Mouse (Mus musculus): ENCODE results near the gene Tmco4.

Tmco4 gene

GRCm38 (mm10) chr4:139018388-139018787 lies 45.7 kb downstream of the Tmco4 start:
- DNase-seq (ENCODE audit: inconsistent age in 2 of 2, low spot score in 1 of 2) = no peak

- DNase-seq (ENCODE audit: inconsistent age in 2 of 2, low spot score in 1 of 2) = no peak
Measured at GRCm38 (mm10) chr4:139018976-139019375, 46.3 kb downstream of the Tmco4 start.

GRCm38 (mm10) chr4:139019413-139019812 lies 46.7 kb downstream of the Tmco4 start:
- DNase-seq (ENCODE audit: inconsistent age in 2 of 2, low spot score in 1 of 2) = no peak

- DNase-seq (ENCODE audit: inconsistent age in 2 of 2, low spot score in 1 of 2) = peak; percentile 46 to 76
Measured at GRCm38 (mm10) chr4:139020385-139020784, 47.7 kb downstream of the Tmco4 start.

- peak in 1 of 2 experiments; percentile 48 for DNase-seq (ENCODE audit: inconsistent age in 2 of 2, low spot score in 1 of 2)
Measured at GRCm38 (mm10) chr4:139024379-139024778, 51.7 kb downstream of the Tmco4 start.

GRCm38 (mm10) chr4:139030675-139031074 lies 58.0 kb downstream of the Tmco4 start:
- DNase-seq (ENCODE audit: inconsistent age in 2 of 2, low spot score in 1 of 2) = no peak

- DNase-seq (ENCODE audit: inconsistent age in 2 of 2, low spot score in 1 of 2) = no peak
Measured at GRCm38 (mm10) chr4:139032521-139032920, 59.8 kb downstream of the Tmco4 start.

- DNase-seq (ENCODE audit: inconsistent age in 2 of 2, low spot score in 1 of 2) = no peak
Measured at GRCm38 (mm10) chr4:139033263-139034009, 60.7 kb downstream of the Tmco4 start.

- DNase-seq (ENCODE audit: inconsistent age in 2 of 2, low spot score in 1 of 2) = no peak
Measured at GRCm38 (mm10) chr4:139034010-139034367, 61.3 kb downstream of the Tmco4 start.

GRCm38 (mm10) chr4:139034540-139034939 lies 61.9 kb downstream of the Tmco4 start:
- no peak for DNase-seq (ENCODE audit: inconsistent age in 2 of 2, low spot score in 1 of 2)

GRCm38 (mm10) chr4:139034942-139035341 lies 62.3 kb downstream of the Tmco4 start:
- DNase-seq (ENCODE audit: inconsistent age in 2 of 2, low spot score in 1 of 2) = no peak

- no peak for DNase-seq (ENCODE audit: inconsistent age in 2 of 2, low spot score in 1 of 2)
Measured at GRCm38 (mm10) chr4:139035799-139036198, 63.1 kb downstream of the Tmco4 start.

GRCm38 (mm10) chr4:139037795-139038607 lies 65.3 kb downstream of the Tmco4 start:
- DNase-seq (ENCODE audit: inconsistent age in 2 of 2, low spot score in 1 of 2) = peak; percentile 60 to 85

- DNase-seq (ENCODE audit: inconsistent age in 2 of 2, low spot score in 1 of 2) = peak in 1 of 2 experiments; percentile 31
Measured at GRCm38 (mm10) chr4:139040084-139040839, 67.6 kb downstream of the Tmco4 start.

- DNase-seq (ENCODE audit: inconsistent age in 2 of 2, low spot score in 1 of 2) = no peak
Measured at GRCm38 (mm10) chr4:139042611-139043010, 69.9 kb downstream of the Tmco4 start.

- no peak for DNase-seq (ENCODE audit: inconsistent age in 2 of 2, low spot score in 1 of 2)
Measured at GRCm38 (mm10) chr4:139043600-139043999, 70.9 kb downstream of the Tmco4 start.

- no peak for DNase-seq (ENCODE audit: inconsistent age in 2 of 2, low spot score in 1 of 2)
Measured at GRCm38 (mm10) chr4:139044566-139044965, 71.9 kb downstream of the Tmco4 start.

- no peak for DNase-seq (ENCODE audit: inconsistent age in 2 of 2, low spot score in 1 of 2)
Measured at GRCm38 (mm10) chr4:139046354-139046753, 73.7 kb downstream of the Tmco4 start.

GRCm38 (mm10) chr4:139048518-139048917 lies 75.8 kb downstream of the Tmco4 start:
- DNase-seq (ENCODE audit: inconsistent age in 2 of 2, low spot score in 1 of 2) = no peak

GRCm38 (mm10) chr4:139052796-139053195 lies 80.1 kb downstream of the Tmco4 start:
- DNase-seq (ENCODE audit: inconsistent age in 2 of 2, low spot score in 1 of 2) = no peak

- DNase-seq (ENCODE audit: inconsistent age in 2 of 2, low spot score in 1 of 2) = peak; percentile 47 to 78
Measured at GRCm38 (mm10) chr4:139053391-139053790, 80.7 kb downstream of the Tmco4 start.

Measured in adrenal gland, adult (tissue).